Mouse (Mus musculus) megakaryocyte, embryonic 14.5 days (primary cell): ENCODE data around the gene Rad51b.

ENCODE experiments used
- FLI1 ChIP-seq: IDR thresholded peaks from 2 replicates; pipeline ENCODE4 v1.6.1; 2012; ENCODE audit warnings: low read length, inconsistent platforms, mixed read lengths
- GATA1 ChIP-seq: IDR thresholded peaks from 3 replicates; pipeline ENCODE4 v1.6.1; 2012; ENCODE audit warnings: mixed read lengths, low read length, inconsistent platforms, borderline replicate concordance

- TF ChIP-seq GATA1 (no peak), FLI1 (no peak)
Measured at GRCm38 (mm10) chr12:79429507-79430291, 132.6 kb downstream of the Rad51b start.
